Mouse (Mus musculus): ENCODE data around the gene Spats2. TPM values are rescaled to one million over a fixed set of nuclear protein-coding genes. Genes with fewer than 3 reads are reported as not detected.
A peak's percentile ranks its signal among the peaks of the same experiment; 100 is the strongest.
"Not testable (repeated sequence)": the region's sequence is repeated elsewhere in the genome, so short reads cannot be mapped to it uniquely, and the experiment has no call there.

The Spats2 gene
- polyA plus RNA-seq, 1 experiment from 2014 or later = 31.8 TPM

GRCm38 (mm10) chr15:99231998-99232397, 106.3 kb downstream of the Spats2 start:
- no peak overlapping the region for H3K9ac ChIP-seq
- ATAC-seq (ENCODE audit: extremely low read depth, insufficient number of reproducible peaks, low FRiP score, low TSS enrichment) = no peak
- 68% methylated on average over 10 of the region's 10 CpGs for WGBS
- no peaks in the 10 kb centered on the region for H3K36me3 ChIP-seq
- H3K4me2 ChIP-seq = no peak overlapping the region
- no peak overlapping the region for H3K4me3 ChIP-seq
- peaks cover 80% of the 10 kb centered on the region for H3K27me3 ChIP-seq (replicated peaks)
- no peaks in the 10 kb centered on the region for H3K4me1 ChIP-seq
- no peaks in the 10 kb centered on the region for H3K9me3 ChIP-seq
- no peak overlapping the region for H3K27ac ChIP-seq (replicated peaks)

- Histone ChIP-seq H3K36me3 (no peaks in the 10 kb centered on the region), H3K9ac (no peak overlapping the region), H3K9me3 (no peaks in the 10 kb centered on the region), H3K4me2 (no peak overlapping the region), H3K4me3 (no peak overlapping the region), H3K4me1 (no peaks in the 10 kb centered on the region), H3K27ac (replicated peaks) (no peak overlapping the region), H3K27me3 (replicated peaks) (peaks cover 63% of the 10 kb centered on the region)
- ATAC-seq (ENCODE audit: extremely low read depth, insufficient number of reproducible peaks, low FRiP score, low TSS enrichment) = no peak
- 70% methylated on average over 17 of the region's 17 CpGs for WGBS
These were observed 108.0 kb downstream of the Spats2 start for GRCm38 (mm10) chr15:99233719-99234118.

- 55% methylated on average over 12 of the region's 12 CpGs for WGBS
- H3K4me3 ChIP-seq = no peak overlapping the region
- no peak overlapping the region for H3K4me2 ChIP-seq
- no peak for ATAC-seq (ENCODE audit: extremely low read depth, insufficient number of reproducible peaks, low FRiP score, low TSS enrichment)
- H3K36me3 ChIP-seq = no peaks in the 10 kb centered on the region
- no peak overlapping the region for H3K27ac ChIP-seq (replicated peaks)
- H3K27me3 ChIP-seq (replicated peaks) = peaks cover 55% of the 10 kb centered on the region
- H3K9ac ChIP-seq = no peak overlapping the region
- no peaks in the 10 kb centered on the region for H3K9me3 ChIP-seq
- H3K4me1 ChIP-seq = no peaks in the 10 kb centered on the region
These were observed 108.8 kb downstream of the Spats2 start for GRCm38 (mm10) chr15:99234326-99235010.

GRCm38 (mm10) chr15:99238006-99238405, 112.3 kb downstream of the Spats2 start:
- no peaks in the 10 kb centered on the region for H3K4me1 ChIP-seq
- H3K4me3 ChIP-seq = no peak overlapping the region
- no peak overlapping the region for H3K27ac ChIP-seq (replicated peaks)
- peaks cover 23% of the 10 kb centered on the region for H3K27me3 ChIP-seq (replicated peaks)
- H3K36me3 ChIP-seq = peaks cover 28% of the 10 kb centered on the region
- H3K9ac ChIP-seq = peak overlapping the region; percentile 50; the same call in 1 of the 2 replicates
- no peaks in the 10 kb centered on the region for H3K9me3 ChIP-seq
- no peak overlapping the region for H3K4me2 ChIP-seq
- ATAC-seq (ENCODE audit: extremely low read depth, insufficient number of reproducible peaks, low FRiP score, low TSS enrichment) = no peak
- 51% methylated on average over 11 of the region's 11 CpGs for WGBS

GRCm38 (mm10) chr15:99240129-99240528, 114.4 kb downstream of the Spats2 start:
- Histone ChIP-seq H3K27me3 (replicated peaks) (peaks cover 3% of the 10 kb centered on the region), H3K4me1 (no peaks in the 10 kb centered on the region), H3K27ac (replicated peaks) (no peak overlapping the region), H3K4me2 (no peak overlapping the region), H3K9ac (no peak overlapping the region), H3K36me3 (peaks cover 49% of the 10 kb centered on the region), H3K9me3 (no peaks in the 10 kb centered on the region), H3K4me3 (no peak overlapping the region)
- WGBS = 65% methylated on average over 4 of the region's 4 CpGs
- ATAC-seq (ENCODE audit: extremely low read depth, insufficient number of reproducible peaks, low FRiP score, low TSS enrichment) = no peak

GRCm38 (mm10) chr15:99241249-99241648, 115.5 kb downstream of the Spats2 start:
- Histone ChIP-seq H3K4me3 (no peak overlapping the region), H3K4me1 (no peaks in the 10 kb centered on the region), H3K36me3 (peaks cover 60% of the 10 kb centered on the region), H3K9ac (no peak overlapping the region), H3K4me2 (no peak overlapping the region), H3K9me3 (no peaks in the 10 kb centered on the region), H3K27ac (replicated peaks) (no peak overlapping the region), H3K27me3 (replicated peaks) (no peaks in the 10 kb centered on the region)
- ATAC-seq (ENCODE audit: extremely low read depth, insufficient number of reproducible peaks, low FRiP score, low TSS enrichment) = no peak
- 67% methylated on average over 4 of the region's 4 CpGs for WGBS

GRCm38 (mm10) chr15:99242045-99242444, 116.3 kb downstream of the Spats2 start:
- H3K27ac ChIP-seq (replicated peaks) = no peak overlapping the region
- no peaks in the 10 kb centered on the region for H3K27me3 ChIP-seq (replicated peaks)
- H3K36me3 ChIP-seq = peaks cover 68% of the 10 kb centered on the region
- no peaks in the 10 kb centered on the region for H3K9me3 ChIP-seq
- ATAC-seq (ENCODE audit: extremely low read depth, insufficient number of reproducible peaks, low FRiP score, low TSS enrichment) = no peak
- 92% methylated on average over 10 of the region's 10 CpGs for whole genome bisulfite sequencing
- peaks cover under 1% of the 10 kb centered on the region; the same call in 1 of the 2 replicates for H3K4me1 ChIP-seq
- no peak overlapping the region for H3K9ac ChIP-seq
- no peak overlapping the region for H3K4me3 ChIP-seq
- no peak overlapping the region for H3K4me2 ChIP-seq

GRCm38 (mm10) chr15:99246736-99247135, 121.0 kb downstream of the Spats2 start:
- H3K9ac ChIP-seq; ATAC-seq (ENCODE audit: extremely low read depth, insufficient number of reproducible peaks, low FRiP score, low TSS enrichment); H3K4me2 ChIP-seq; H3K27ac ChIP-seq (replicated peaks); H3K4me3 ChIP-seq; H3K27me3 ChIP-seq (replicated peaks); H3K9me3 ChIP-seq: not testable (repeated sequence)
- 77% methylated on average over 6 of the region's 6 CpGs for WGBS
- peaks cover 82% of the 10 kb centered on the region for H3K36me3 ChIP-seq
- H3K4me1 ChIP-seq = peaks cover 39% of the 10 kb centered on the region

- H3K4me2 ChIP-seq = peak overlapping the region; percentile 92
These were observed 123.3 kb downstream of the Spats2 start for GRCm38 (mm10) chr15:99248972-99249371.

GRCm38 (mm10) chr15:99249938-99250337, 124.2 kb downstream of the Spats2 start:
- H3K27me3 ChIP-seq (replicated peaks) = no peaks in the 10 kb centered on the region
- no peak for ATAC-seq (ENCODE audit: extremely low read depth, insufficient number of reproducible peaks, low FRiP score, low TSS enrichment)
- H3K36me3 ChIP-seq = peaks cover 50% of the 10 kb centered on the region
- WGBS = 79% methylated on average over 11 of the region's 11 CpGs
- H3K9ac ChIP-seq = peak overlapping the region; percentile 76
- H3K9me3 ChIP-seq = no peaks in the 10 kb centered on the region
- H3K4me2 ChIP-seq = peak overlapping the region; percentile 92
- peaks cover 63% of the 10 kb centered on the region for H3K4me1 ChIP-seq
- peak overlapping the region; percentile 96 for H3K27ac ChIP-seq (replicated peaks)
- H3K4me3 ChIP-seq = peak overlapping the region; percentile 35

More at GRCm38 (mm10) chr15:99248972-99249371, 123.3 kb downstream of the Spats2 start:
- H3K4me3 ChIP-seq = peak overlapping the region; percentile 35
- H3K27ac ChIP-seq (replicated peaks) = peak overlapping the region; percentile 96
- ATAC-seq (ENCODE audit: extremely low read depth, insufficient number of reproducible peaks, low FRiP score, low TSS enrichment) = peak; percentile 4; the same call in 1 of the 2 replicates
- peak overlapping the region; percentile 76 for H3K9ac ChIP-seq
- WGBS = 38% methylated on average over 9 of the region's 9 CpGs
- H3K27me3 ChIP-seq (replicated peaks) = no peaks in the 10 kb centered on the region
- no peaks in the 10 kb centered on the region for H3K9me3 ChIP-seq
- peaks cover 59% of the 10 kb centered on the region for H3K36me3 ChIP-seq
- H3K4me1 ChIP-seq = peaks cover 53% of the 10 kb centered on the region

- not testable (repeated sequence) for H3K27me3 ChIP-seq (replicated peaks); H3K9me3 ChIP-seq
- peak overlapping the region; percentile 92 for H3K4me2 ChIP-seq
- peak overlapping the region; percentile 69 for H3K4me3 ChIP-seq
- peaks cover 38% of the 10 kb centered on the region for H3K36me3 ChIP-seq
- peak; percentile 1; the same call in 1 of the 2 replicates for ATAC-seq (ENCODE audit: extremely low read depth, insufficient number of reproducible peaks, low FRiP score, low TSS enrichment)
- peaks cover 67% of the 10 kb centered on the region for H3K4me1 ChIP-seq
- peak overlapping the region; percentile 100 for H3K27ac ChIP-seq (replicated peaks)
- peak overlapping the region; percentile 86 for H3K9ac ChIP-seq
- 0% methylated on average over 14 of the region's 15 CpGs for WGBS
These were observed 125.4 kb downstream of the Spats2 start for GRCm38 (mm10) chr15:99251111-99251510.

Data from heart, embryonic 13.5 days (tissue).